Mouse (Mus musculus): Measurements from ENCODE around the gene Zfp963.
A peak's percentile ranks its signal among the peaks of the same experiment; 100 is the strongest.

DNA sequence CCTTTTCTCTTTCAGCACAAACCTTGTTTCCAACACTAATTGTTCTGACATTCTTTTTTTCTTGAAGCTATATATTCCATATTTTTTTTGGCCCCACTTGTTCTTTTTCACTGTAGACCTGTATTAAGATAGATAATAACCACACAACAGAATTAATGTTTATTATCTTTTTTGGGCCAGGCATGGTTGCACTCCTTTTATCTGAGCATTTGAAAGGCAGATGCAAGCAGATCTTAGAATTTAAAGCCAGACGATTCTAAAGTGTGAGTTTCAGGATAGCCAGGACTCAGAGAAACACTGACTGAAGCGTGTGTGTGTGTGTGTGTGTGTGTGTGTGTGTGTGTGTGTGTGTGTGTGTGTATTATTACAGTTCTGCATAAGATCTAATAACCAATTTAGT, 2.7 kb upstream of the Zfp963 start:
- TF ChIP-seq CTCF (IDR thresholded peaks at IDR 0.05; ENCODE audit: low read depth) (no peak), EP300 (IDR thresholded peaks at IDR 0.05; ENCODE audit: low read depth) (peak; percentile 73; the same call in 1 of the 2 replicates)

Measured in liver, postnatal 0 days (tissue).